Mouse (Mus musculus): ENCODE measurements around the gene 2700049A03Rik. TPM values are rescaled to one million over a fixed set of nuclear protein-coding genes. Genes with fewer than 3 reads are reported as not detected.

The 2700049A03Rik gene
- polyA plus RNA-seq, 1 experiment from 2014 or later, result 8.6 TPM

GRCm38 (mm10) chr12:71184396-71184795, 47.7 kb downstream of the 2700049A03Rik start:
- no peak overlapping the region for H3K27ac ChIP-seq
- no peaks in the 10 kb centered on the region for H3K4me1 ChIP-seq (replicated peaks)
- H3K9me3 ChIP-seq (replicated peaks), result no peaks in the 10 kb centered on the region
- H3K4me3 ChIP-seq, result no peak overlapping the region
- peaks cover 46% of the 10 kb centered on the region for H3K36me3 ChIP-seq
- 93% methylated on average over 4 of the region's 4 CpGs for WGBS
- no peaks in the 10 kb centered on the region for H3K27me3 ChIP-seq
- no peak overlapping the region for H3K9ac ChIP-seq
- H3K4me2 ChIP-seq, result no peak overlapping the region
- no peak for ATAC-seq (replicated peaks; ENCODE audit: insufficient number of reproducible peaks, insufficient read depth, low FRiP score, low read depth)

DNA sequence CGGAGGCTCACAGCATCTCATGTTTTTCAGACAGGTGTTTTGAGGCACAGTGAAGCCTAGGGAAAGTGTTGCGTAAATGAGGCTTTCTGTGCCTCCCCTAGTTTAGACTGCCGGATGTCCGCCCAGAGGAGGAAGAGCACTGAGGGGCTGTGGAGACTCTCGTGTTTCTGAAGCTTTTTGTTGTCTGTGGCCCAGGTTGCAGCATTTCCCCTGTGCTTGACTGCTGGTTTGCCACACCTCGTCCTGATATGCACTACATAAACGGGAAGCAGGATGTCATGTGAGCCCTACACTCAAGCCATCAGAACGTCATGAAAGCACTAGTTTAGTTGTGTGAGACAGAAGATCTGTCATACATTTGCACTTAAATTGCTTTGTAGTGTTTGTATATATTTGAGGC, 56.1 kb downstream of the 2700049A03Rik start:
- 68% methylated on average over 8 of the region's 8 CpGs for WGBS
- ATAC-seq (replicated peaks; ENCODE audit: insufficient number of reproducible peaks, insufficient read depth, low FRiP score, low read depth), result no peak
- Histone ChIP-seq H3K9me3 (replicated peaks) (no peaks in the 10 kb centered on the region), H3K4me1 (replicated peaks) (no peaks in the 10 kb centered on the region), H3K36me3 (peaks cover 61% of the 10 kb centered on the region), H3K9ac (no peak overlapping the region), H3K27ac (no peak overlapping the region), H3K4me2 (no peak overlapping the region), H3K4me3 (no peak overlapping the region), H3K27me3 (no peaks in the 10 kb centered on the region)

DNA sequence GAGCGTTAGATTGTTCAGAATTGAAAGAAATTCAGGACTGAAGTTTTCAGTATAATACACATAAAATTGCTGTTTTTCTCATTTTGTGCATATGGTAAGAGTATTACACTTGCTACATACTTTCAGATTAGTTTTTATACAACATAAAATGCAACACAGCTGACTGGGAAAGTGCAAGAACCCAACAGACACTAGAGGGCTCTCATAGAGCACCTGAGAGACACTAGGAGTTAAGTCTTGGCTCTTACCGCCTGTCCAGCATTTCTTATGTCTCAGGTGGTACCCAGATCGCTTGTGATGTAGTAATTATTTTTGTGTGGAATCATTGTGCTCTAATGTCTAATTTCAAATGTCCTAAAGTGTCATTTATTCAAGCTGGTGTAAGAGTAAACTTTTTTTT, 61.0 kb downstream of the 2700049A03Rik start:
- 0 out of 2 replicates have a peak, but pooled peaks cover 7% of the 10 kb centered on the region for H3K4me1 ChIP-seq (replicated peaks)
- WGBS, result 55% methylated on average over 3 of the region's 3 CpGs
- no peak overlapping the region for H3K4me2 ChIP-seq
- no peak overlapping the region for H3K27ac ChIP-seq
- ATAC-seq (replicated peaks; ENCODE audit: insufficient number of reproducible peaks, insufficient read depth, low FRiP score, low read depth), result no peak
- H3K27me3 ChIP-seq, result no peaks in the 10 kb centered on the region
- no peak overlapping the region for H3K9ac ChIP-seq
- H3K9me3 ChIP-seq (replicated peaks), result no peaks in the 10 kb centered on the region
- no peak overlapping the region for H3K4me3 ChIP-seq
- H3K36me3 ChIP-seq, result peaks cover 29% of the 10 kb centered on the region

DNA sequence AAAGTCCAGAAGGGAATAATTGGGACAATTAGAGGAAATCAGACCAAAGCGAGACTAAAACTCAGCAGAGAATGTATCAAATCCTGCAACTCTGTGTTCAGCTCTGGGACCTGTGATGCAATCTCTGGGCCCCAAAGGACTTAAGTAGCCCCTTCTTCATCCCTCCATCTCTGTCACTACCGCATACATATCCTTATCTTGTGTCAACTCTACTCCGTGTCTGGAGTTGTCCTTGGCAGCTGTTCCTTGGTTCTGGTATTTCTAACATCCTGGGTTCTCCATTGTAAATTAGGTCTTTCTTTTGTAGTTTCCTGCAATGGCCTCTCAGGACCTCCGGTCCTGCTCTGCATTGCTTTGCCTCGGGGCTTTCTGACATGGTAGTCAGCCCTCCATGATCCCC, 65.1 kb downstream of the 2700049A03Rik start:
- Histone ChIP-seq H3K27ac (peak overlapping the region; percentile 43), H3K9me3 (replicated peaks) (no peaks in the 10 kb centered on the region), H3K4me2 (no peak overlapping the region), H3K9ac (no peak overlapping the region), H3K4me3 (no peak overlapping the region), H3K27me3 (no peaks in the 10 kb centered on the region), H3K36me3 (peaks cover 10% of the 10 kb centered on the region; the same call in 1 of the 2 replicates), H3K4me1 (replicated peaks) (0 out of 2 replicates have a peak, but pooled peaks cover 7% of the 10 kb centered on the region)
- WGBS, result 33% methylated on average over 5 of the region's 5 CpGs
- no peak for ATAC-seq (replicated peaks; ENCODE audit: insufficient number of reproducible peaks, insufficient read depth, low FRiP score, low read depth)

DNA sequence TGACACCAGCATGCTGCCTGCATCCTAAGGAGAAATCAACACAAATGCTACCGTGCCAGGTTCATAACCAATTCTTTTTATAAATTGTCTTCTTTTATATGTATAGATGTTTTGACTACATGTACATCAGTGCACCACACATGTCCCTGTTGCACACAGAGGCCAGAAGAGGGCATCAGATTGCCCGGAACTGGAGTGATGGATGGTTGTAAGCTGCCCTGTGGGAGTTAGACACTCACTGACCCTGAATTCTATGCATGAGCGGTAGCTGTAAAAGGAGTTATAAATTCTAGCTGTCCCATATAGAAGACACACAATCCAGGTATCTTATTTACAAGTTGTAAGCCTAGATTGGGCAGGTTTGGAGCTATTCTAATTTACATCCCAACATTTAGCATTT, 67.7 kb downstream of the 2700049A03Rik start:
- Histone ChIP-seq H3K4me1 (replicated peaks) (0 out of 2 replicates have a peak, but pooled peaks cover 7% of the 10 kb centered on the region), H3K9me3 (replicated peaks) (no peaks in the 10 kb centered on the region), H3K9ac (no peak overlapping the region), H3K4me2 (no peak overlapping the region), H3K27ac (no peak overlapping the region), H3K36me3 (peaks cover 10% of the 10 kb centered on the region; the same call in 1 of the 2 replicates), H3K27me3 (no peaks in the 10 kb centered on the region), H3K4me3 (no peak overlapping the region)
- no peak for ATAC-seq (replicated peaks; ENCODE audit: insufficient number of reproducible peaks, insufficient read depth, low FRiP score, low read depth)
- 89% methylated on average over 3 of the region's 3 CpGs for WGBS

DNA sequence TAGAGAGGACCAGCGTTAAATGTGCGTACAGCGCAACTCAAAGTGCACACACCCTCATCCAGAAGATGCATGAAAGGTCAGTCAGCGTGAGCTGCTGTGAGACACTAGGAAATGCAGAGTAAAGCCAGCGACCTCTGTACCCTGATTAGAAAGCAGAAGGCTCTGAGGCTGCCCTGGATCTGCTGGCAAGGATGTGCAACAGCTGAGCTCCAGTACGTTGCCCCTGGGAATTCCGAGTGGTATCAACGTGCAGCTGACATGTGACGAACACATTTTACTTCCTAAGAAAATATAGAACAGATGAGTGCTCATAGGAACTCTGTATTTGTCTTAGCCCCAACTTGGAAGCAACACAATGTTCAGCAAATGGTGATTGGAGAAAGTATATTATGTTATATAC, 80.5 kb downstream of the 2700049A03Rik start:
- peaks cover 16% of the 10 kb centered on the region for H3K36me3 ChIP-seq
- 51% methylated on average over 9 of the region's 9 CpGs for WGBS
- H3K4me2 ChIP-seq, result no peak overlapping the region
- H3K4me3 ChIP-seq, result no peak overlapping the region
- H3K9me3 ChIP-seq (replicated peaks), result no peaks in the 10 kb centered on the region
- peak overlapping the region; percentile 67 for H3K27ac ChIP-seq
- H3K4me1 ChIP-seq (replicated peaks), result peaks cover 14% of the 10 kb centered on the region
- no peaks in the 10 kb centered on the region for H3K27me3 ChIP-seq
- 0 out of 2 replicates have a peak, but pooled peaks have one; percentile 22 for ATAC-seq (replicated peaks; ENCODE audit: insufficient number of reproducible peaks, insufficient read depth, low FRiP score, low read depth)
- H3K9ac ChIP-seq, result no peak overlapping the region

DNA sequence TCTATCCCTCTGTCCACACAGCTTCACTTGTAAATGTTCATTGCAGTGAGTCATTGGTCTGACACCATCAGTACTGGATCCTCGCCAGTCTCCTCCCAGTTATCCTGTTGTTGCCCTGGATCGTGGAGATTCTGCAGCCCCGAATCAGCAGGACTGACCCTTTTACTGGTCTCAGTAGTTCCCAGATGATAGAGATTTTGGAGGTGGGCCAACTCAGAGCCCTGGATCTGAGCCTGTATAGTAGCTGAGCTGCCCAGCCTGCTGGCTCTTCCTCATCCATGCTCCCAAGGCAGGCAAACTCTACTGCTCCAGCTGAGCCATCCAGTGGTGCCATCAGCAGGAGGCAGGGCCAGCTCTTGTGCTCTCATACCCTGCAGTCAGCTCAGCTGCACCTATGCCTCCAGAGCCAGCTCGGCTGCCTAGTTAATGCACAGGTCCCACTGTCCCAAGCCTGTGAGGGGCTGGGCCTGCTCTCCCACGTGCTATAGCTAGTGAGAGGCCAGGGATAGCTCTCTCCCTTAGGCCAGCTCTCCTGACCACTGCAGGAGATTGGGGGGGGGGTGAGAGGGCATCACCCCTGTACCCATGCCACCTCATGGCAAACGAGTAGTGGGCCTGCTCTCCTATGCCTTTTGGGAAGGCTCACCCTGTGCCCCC, 81.3 kb downstream of the 2700049A03Rik start:
- 46% methylated on average over 6 of the region's 6 CpGs for whole genome bisulfite sequencing
- Histone ChIP-seq H3K36me3 (peaks cover 16% of the 10 kb centered on the region), H3K9ac (no peak overlapping the region), H3K9me3 (replicated peaks) (no peaks in the 10 kb centered on the region), H3K27ac (peak overlapping the region; percentile 67), H3K4me3 (no peak overlapping the region), H3K4me1 (replicated peaks) (peaks cover 14% of the 10 kb centered on the region), H3K4me2 (no peak overlapping the region), H3K27me3 (no peaks in the 10 kb centered on the region)
- peak; percentile 85 for ATAC-seq (replicated peaks; ENCODE audit: insufficient number of reproducible peaks, insufficient read depth, low FRiP score, low read depth)

DNA sequence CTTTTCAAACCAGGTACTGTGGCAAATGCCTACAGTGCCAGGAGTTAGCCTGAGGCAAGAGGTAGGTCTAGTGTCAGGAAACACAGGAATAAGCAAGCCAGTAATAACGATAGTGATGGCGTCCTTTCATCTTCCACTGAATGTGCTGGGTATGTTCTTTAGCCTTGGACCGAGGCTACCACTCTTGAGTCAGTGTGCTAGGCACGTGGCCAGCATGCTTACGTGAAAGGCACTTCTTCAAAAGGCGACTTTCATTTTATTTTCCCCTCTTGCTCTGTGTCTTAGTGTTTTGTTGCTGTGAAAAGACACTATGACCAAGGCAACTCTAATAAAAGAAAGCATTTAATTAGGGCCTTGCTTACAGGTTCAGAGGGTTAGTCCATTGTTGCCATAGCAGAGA, 86.1 kb downstream of the 2700049A03Rik start:
- Histone ChIP-seq H3K4me1 (replicated peaks) (peaks cover 16% of the 10 kb centered on the region), H3K4me2 (no peak overlapping the region), H3K27me3 (no peaks in the 10 kb centered on the region), H3K9me3 (replicated peaks) (no peaks in the 10 kb centered on the region), H3K4me3 (no peak overlapping the region), H3K9ac (no peak overlapping the region), H3K27ac (no peak overlapping the region), H3K36me3 (peaks cover 10% of the 10 kb centered on the region; the same call in 1 of the 2 replicates)
- 93% methylated on average over 6 of the region's 6 CpGs for WGBS
- no peak for ATAC-seq (replicated peaks; ENCODE audit: insufficient number of reproducible peaks, insufficient read depth, low FRiP score, low read depth)

GRCm38 (mm10) chr12:71227769-71228168, 91.1 kb downstream of the 2700049A03Rik start:
- H3K4me1 ChIP-seq (replicated peaks), result peaks cover 24% of the 10 kb centered on the region
- H3K27ac ChIP-seq, result peak overlapping the region; percentile 69
- no peak overlapping the region for H3K9ac ChIP-seq
- WGBS, result 15% methylated on average over 4 of the region's 4 CpGs
- H3K36me3 ChIP-seq, result no peaks in the 10 kb centered on the region
- no peak overlapping the region for H3K4me2 ChIP-seq
- H3K27me3 ChIP-seq, result no peaks in the 10 kb centered on the region
- H3K9me3 ChIP-seq (replicated peaks), result no peaks in the 10 kb centered on the region
- ATAC-seq (replicated peaks; ENCODE audit: insufficient number of reproducible peaks, insufficient read depth, low FRiP score, low read depth), result peak; percentile 83
- no peak overlapping the region for H3K4me3 ChIP-seq

DNA sequence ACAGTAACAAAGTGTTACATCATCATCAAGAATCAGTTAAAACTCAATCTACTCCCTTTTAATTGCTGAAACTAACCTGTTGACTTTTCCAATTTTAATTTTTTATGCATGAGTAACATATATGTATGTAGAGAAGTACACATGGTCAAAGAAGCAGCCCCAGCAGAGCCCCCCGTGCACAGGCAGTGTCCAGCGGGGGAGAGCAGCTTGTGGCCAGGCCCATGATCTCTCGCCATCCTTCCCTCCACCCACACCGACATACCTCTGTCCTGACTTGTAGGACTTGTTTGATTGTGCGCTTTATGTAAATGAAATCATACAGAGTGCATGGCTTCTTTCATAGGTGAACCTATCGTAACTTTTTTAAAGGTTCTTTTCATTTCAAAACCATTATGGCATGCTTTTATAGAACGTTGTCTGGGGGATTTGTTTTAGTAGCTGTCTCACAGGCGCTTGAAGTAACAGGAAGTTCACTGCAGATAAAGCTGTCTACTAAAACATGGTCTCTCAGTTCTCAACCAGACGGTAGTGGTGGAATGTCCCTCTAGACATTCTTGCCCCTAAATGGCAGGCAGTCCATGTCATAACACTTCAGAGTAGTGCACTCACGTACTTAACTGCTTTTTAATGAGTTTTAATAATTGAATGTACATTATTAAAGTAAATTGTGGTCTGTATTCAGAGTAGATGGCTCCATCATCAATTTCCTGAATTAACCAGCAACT, 92.4 kb downstream of the 2700049A03Rik start:
- Histone ChIP-seq H3K9me3 (replicated peaks) (no peaks in the 10 kb centered on the region), H3K4me2 (peak overlapping the region; percentile 31; the same call in 1 of the 2 replicates), H3K4me3 (no peak overlapping the region), H3K36me3 (no peaks in the 10 kb centered on the region), H3K27me3 (no peaks in the 10 kb centered on the region), H3K27ac (peak overlapping the region; percentile 86), H3K4me1 (replicated peaks) (peaks cover 24% of the 10 kb centered on the region), H3K9ac (no peak overlapping the region)
- no peak for ATAC-seq (replicated peaks; ENCODE audit: insufficient number of reproducible peaks, insufficient read depth, low FRiP score, low read depth)
- WGBS, result 23% methylated on average over 10 of the region's 10 CpGs

- H3K27ac ChIP-seq, result no peak overlapping the region
- H3K4me1 ChIP-seq (replicated peaks), result peaks cover 32% of the 10 kb centered on the region
- H3K9ac ChIP-seq, result no peak overlapping the region
- no peaks in the 10 kb centered on the region for H3K27me3 ChIP-seq
- H3K4me3 ChIP-seq, result no peak overlapping the region
- H3K36me3 ChIP-seq, result no peaks in the 10 kb centered on the region
- no peak for ATAC-seq (replicated peaks; ENCODE audit: insufficient number of reproducible peaks, insufficient read depth, low FRiP score, low read depth)
- no peaks in the 10 kb centered on the region for H3K9me3 ChIP-seq (replicated peaks)
- H3K4me2 ChIP-seq, result no peak overlapping the region
- WGBS, result 80% methylated on average over 9 of the region's 9 CpGs
Observed at GRCm38 (mm10) chr12:71231561-71231960, 94.9 kb downstream of the 2700049A03Rik start.
